Comparison of ENCODE assay signal across 8 mouse cellular contexts in the genomic region with DNA sequence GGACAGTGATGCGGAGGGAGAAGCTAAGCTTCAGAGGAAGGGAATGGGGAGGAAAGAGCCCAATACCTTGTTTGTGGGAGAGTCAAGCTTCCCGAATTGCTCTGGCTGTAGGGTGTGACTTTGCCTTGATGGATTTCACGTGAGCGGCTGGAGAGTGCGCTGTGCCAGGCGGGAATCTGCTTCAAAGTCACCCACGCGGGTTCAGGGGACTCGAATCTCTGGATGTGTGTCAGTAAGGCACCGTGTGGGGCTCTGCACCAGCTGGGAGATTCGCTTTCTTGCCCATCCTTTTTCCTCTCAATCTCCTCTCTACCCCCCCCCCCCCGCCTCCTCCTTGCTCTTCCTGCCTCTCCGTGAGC. TPM values are rescaled to one million over a fixed set of nuclear protein-coding genes. Genes with fewer than 3 reads are reported as not detected.
A peak's percentile ranks its signal among the peaks of the same experiment; 100 is the strongest.
DNase-seq lines count a peak whose midpoint lies in the region; ATAC-seq and TF ChIP-seq lines count a peak whose summit lies in the region.

No protein-coding gene starts in this region.

- H3K4me2 ChIP-seq in embryonic facial prominence, embryonic 15.5 days (replicated peaks), result peak overlapping the region; percentile 81
- H3K4me2 ChIP-seq in intestine, embryonic 15.5 days (replicated peaks), result peak overlapping the region; percentile 71
- H3K4me2 ChIP-seq in neural tube, embryonic 12.5 days (replicated peaks), result peak overlapping the region; percentile 71

- H3K9me3 ChIP-seq in embryonic facial prominence, embryonic 15.5 days (replicated peaks), result no peaks in the 10 kb centered on the region
- H3K9me3 ChIP-seq in intestine, embryonic 15.5 days, result no peaks in the 10 kb centered on the region
- H3K9me3 ChIP-seq in neural tube, embryonic 12.5 days, result no peaks in the 10 kb centered on the region

- H3K4me1 ChIP-seq in embryonic facial prominence, embryonic 15.5 days, result peaks cover 12% of the 10 kb centered on the region
- peaks cover 8% of the 10 kb centered on the region; the same call in 1 of the 2 replicates for H3K4me1 ChIP-seq in intestine, embryonic 15.5 days (replicated peaks)
- no peaks in the 10 kb centered on the region for H3K4me1 ChIP-seq in neural tube, embryonic 12.5 days

- peak overlapping the region; percentile 53 for H3K4me3 ChIP-seq in left cerebral cortex, adult 2 months
- H3K4me3 ChIP-seq in embryonic facial prominence, embryonic 15.5 days (replicated peaks), result peak overlapping the region; percentile 45
- H3K4me3 ChIP-seq in intestine, embryonic 15.5 days (replicated peaks), result peak overlapping the region; percentile 34
- H3K4me3 ChIP-seq in neural tube, embryonic 12.5 days, result peak overlapping the region; percentile 36

- no peak for ATAC-seq in embryonic facial prominence, embryonic 15.5 days (ENCODE audit: insufficient number of reproducible peaks, low FRiP score, low TSS enrichment, low read depth)
- ATAC-seq in intestine, embryonic 15.5 days, result peak; percentile 63
- ATAC-seq in neural tube, embryonic 12.5 days (ENCODE audit: low FRiP score, low read depth), result peak; percentile 56; the same call in 1 of the 2 replicates

- no peak overlapping the region for H3K9ac ChIP-seq in embryonic facial prominence, embryonic 15.5 days
- H3K9ac ChIP-seq in intestine, embryonic 15.5 days, result peak overlapping the region; percentile 26; the same call in 1 of the 2 replicates
- H3K9ac ChIP-seq in neural tube, embryonic 12.5 days, result 0 out of 2 replicates have a peak overlapping the region, but pooled peaks have one; percentile 13

- TF ChIP-seq CTCF in left cerebral cortex, adult 2 months (IDR thresholded peaks at IDR 0.05), result no peak

- H3K27ac ChIP-seq in left cerebral cortex, adult 2 months, result peak overlapping the region; percentile 29; the same call in 1 of the 2 replicates
- H3K27ac ChIP-seq in embryonic facial prominence, embryonic 15.5 days (replicated peaks), result no peak overlapping the region
- no peak overlapping the region for H3K27ac ChIP-seq in intestine, embryonic 15.5 days
- H3K27ac ChIP-seq in neural tube, embryonic 12.5 days, result no peak overlapping the region

- no peak for DNase-seq in left cerebral cortex, adult 2 months (ENCODE audit: extremely low spot score in 1 of 2, low spot score in 2 of 2)
- no peak for DNase-seq in left cerebral cortex, postnatal 25 days (ENCODE audit: low spot score in 2 of 2)
- DNase-seq in layer of hippocampus, adult 8-10 months (ENCODE audit: low spot score in 2 of 2), result no peak
- DNase-seq in kidney, postnatal 25 days, result no peak
- no peak for DNase-seq in adrenal gland, adult (ENCODE audit: inconsistent age in 2 of 2, low spot score in 1 of 2)

- intact Hi-C loops in left cerebral cortex, adult 2 months (cut with DNase I), result loop anchor here (1.0 to 5.0 kb wide), 5 partner anchors 44 to 553 kb away; no protein-coding TSS in a partner anchor
- intact Hi-C loops in left cerebral cortex, postnatal 25 days (cut with DNase I), result loop anchor here (1.0 to 5.0 kb wide), 3 partner anchors 147 to 498 kb away; no protein-coding TSS in a partner anchor

- peaks cover 5% of the 10 kb centered on the region; the same call in 1 of the 2 replicates for H3K27me3 ChIP-seq in embryonic facial prominence, embryonic 15.5 days
- no peaks in the 10 kb centered on the region for H3K27me3 ChIP-seq in intestine, embryonic 15.5 days (replicated peaks)
- H3K27me3 ChIP-seq in neural tube, embryonic 12.5 days (replicated peaks), result peaks cover 4% of the 10 kb centered on the region; the same call in 1 of the 2 replicates

- H3K36me3 ChIP-seq in embryonic facial prominence, embryonic 15.5 days, result no peaks in the 10 kb centered on the region
- no peaks in the 10 kb centered on the region for H3K36me3 ChIP-seq in intestine, embryonic 15.5 days
- no peaks in the 10 kb centered on the region for H3K36me3 ChIP-seq in neural tube, embryonic 12.5 days

- 8% methylated on average over 12 of the region's 13 CpGs for WGBS in embryonic facial prominence, embryonic 15.5 days
- WGBS in intestine, embryonic 15.5 days, result 11% methylated on average over 12 of the region's 13 CpGs
- 22% methylated on average over 13 of the region's 13 CpGs for WGBS in neural tube, embryonic 12.5 days

RNA-seq across cellular contexts. Expression of a gene that starts 44.3 kb away (rescaled TPM):
- total RNA-seq in left cerebral cortex, adult 2 months (2021), result 10 to 100 TPM; 16.0 to 19.2 TPM
- 10 to 100 TPM; 16.8 to 17.6 TPM for total RNA-seq in left cerebral cortex, postnatal 25 days (2021)
- polyA plus RNA-seq in embryonic facial prominence, embryonic 15.5 days (2015; fragmentation: Nextera tagmentation; extraction: Ambion mirVana), result 1.1 and 1.9 TPM in 2 replicates
- polyA plus RNA-seq in intestine, embryonic 15.5 days (2015; fragmentation: Nextera tagmentation; extraction: Ambion mirVana), result 4.1 and 4.7 TPM in 2 replicates
- 12.0 and 14.7 TPM in 2 replicates for polyA plus RNA-seq in neural tube, embryonic 12.5 days (2016; fragmentation: Nextera tagmentation; extraction: Ambion mirVana)
- total RNA-seq in layer of hippocampus, adult 8-10 months (2022), result 10 to 100 TPM; 19.7 to 21.7 (median 20.6) TPM
